8 mouse cellular contexts compared by ENCODE assay signal in the genomic region with DNA sequence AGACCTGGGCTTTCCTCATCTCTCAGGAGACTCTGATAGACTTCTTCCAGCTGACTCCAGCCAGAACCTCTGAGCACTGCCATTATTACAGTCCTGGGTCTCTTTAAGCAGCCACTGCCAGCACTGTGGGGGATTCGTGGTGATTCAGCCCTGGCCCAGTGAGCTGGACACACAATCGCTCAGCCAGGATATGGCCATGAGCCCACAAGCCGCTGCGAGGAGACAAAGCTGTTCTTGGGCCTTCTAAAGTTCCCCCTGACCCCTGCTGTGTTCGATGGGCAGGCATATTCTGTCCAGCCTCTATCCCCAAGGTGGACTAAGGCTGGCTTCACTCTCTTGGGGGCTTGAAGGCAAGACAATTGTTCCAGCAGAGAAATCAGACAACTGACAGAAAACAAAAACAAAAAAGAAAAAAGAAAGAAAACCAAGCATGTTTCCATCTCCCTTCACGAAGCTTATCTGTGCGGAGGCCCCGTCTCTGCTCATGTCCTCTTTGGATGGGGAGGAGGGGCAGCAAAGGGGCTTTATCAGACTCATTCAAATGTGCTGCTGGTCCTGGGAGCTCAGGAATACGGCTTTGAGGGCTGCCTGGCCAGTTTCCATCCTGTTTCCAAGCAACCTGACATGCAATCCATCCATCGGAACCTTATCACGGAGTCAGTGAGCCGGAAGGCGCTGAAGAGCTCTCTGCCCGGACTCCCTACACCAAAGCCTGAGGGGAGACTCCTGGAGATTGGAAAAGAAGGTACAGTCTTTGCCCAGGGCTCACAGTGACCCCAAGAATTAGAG.
A peak's percentile ranks its signal among the peaks of the same experiment; 100 is the strongest.
DNase-seq lines count a peak whose midpoint lies in the region; ATAC-seq and TF ChIP-seq lines count a peak whose summit lies in the region.

No protein-coding gene starts in this region.

- intact Hi-C loops in heart, postnatal 14 days (cut with DNase I), result no loop called here

- peak overlapping the region; percentile 74 for H3K27ac ChIP-seq in forebrain, embryonic 14.5 days (ENCODE audit: low read depth, low read length)
- H3K27ac ChIP-seq in lung, postnatal 0 days (ENCODE audit: low read length), result no peak overlapping the region

- H3K9ac ChIP-seq in forebrain, embryonic 14.5 days (ENCODE audit: low read length), result no peak overlapping the region
- no peak overlapping the region for H3K9ac ChIP-seq in lung, postnatal 0 days (replicated peaks; ENCODE audit: low read depth)

- ATAC-seq in forebrain, embryonic 14.5 days, result peak; percentile 88
- ATAC-seq in lung, postnatal 0 days, result 0 out of 2 replicates have a peak, but pooled peaks have one; percentile 35

- DNase-seq in embryo, embryonic 10 days (ENCODE audit: low spot score), result peak; percentile 71
- DNase-seq in embryo, embryonic 9.5 days (ENCODE audit: extremely low spot score), result no peak
- peak; percentile 78 for DNase-seq in adrenal gland, postnatal 25 days
- peak; percentile 91 for DNase-seq in forebrain, embryonic 14.5 days (ENCODE audit: low spot score)
- peak; percentile 75 to 84 for DNase-seq in heart, postnatal 14 days
- peak; percentile 34 for DNase-seq in lung, postnatal 0 days (ENCODE audit: low spot score)
- peak; percentile 16 for DNase-seq in retina, adult 2 months (ENCODE audit: low read depth, low spot score)
- DNase-seq in spleen, postnatal 4 days (ENCODE audit: low spot score in 2 of 2), result no peak

- WGBS in forebrain, embryonic 14.5 days, result 5% methylated on average over 14 of the region's 14 CpGs
- 26% methylated on average over 14 of the region's 14 CpGs for WGBS in lung, postnatal 0 days

- no peaks in the 10 kb centered on the region for H3K36me3 ChIP-seq in forebrain, embryonic 14.5 days (ENCODE audit: control insufficient read depth, insufficient read depth, low read length)
- H3K36me3 ChIP-seq in lung, postnatal 0 days (ENCODE audit: insufficient read depth, low read length), result no peaks in the 10 kb centered on the region

- H3K4me1 ChIP-seq in forebrain, embryonic 14.5 days (ENCODE audit: control insufficient read depth, insufficient read depth, low read length), result peaks cover 33% of the 10 kb centered on the region
- H3K4me1 ChIP-seq in lung, postnatal 0 days (ENCODE audit: insufficient read depth, low read depth, low read length), result no peaks in the 10 kb centered on the region

- H3K27me3 ChIP-seq in forebrain, embryonic 14.5 days (replicated peaks; ENCODE audit: control insufficient read depth, insufficient read depth, low read length), result no peaks in the 10 kb centered on the region
- H3K27me3 ChIP-seq in lung, postnatal 0 days (replicated peaks; ENCODE audit: insufficient read depth, low read length), result no peaks in the 10 kb centered on the region

- no peak overlapping the region for H3K4me3 ChIP-seq in forebrain, embryonic 14.5 days (ENCODE audit: low read depth, low read length)
- H3K4me3 ChIP-seq in lung, postnatal 0 days (ENCODE audit: low read depth, low read length), result no peak overlapping the region

- no peak for TF ChIP-seq EP300 in lung, postnatal 0 days (IDR thresholded peaks at IDR 0.05)

- no peak for TF ChIP-seq CTCF in lung, postnatal 0 days (IDR thresholded peaks at IDR 0.05)

- H3K4me2 ChIP-seq in forebrain, embryonic 14.5 days (ENCODE audit: low read length), result peak overlapping the region; percentile 38
- no peak overlapping the region for H3K4me2 ChIP-seq in lung, postnatal 0 days (replicated peaks; ENCODE audit: low read depth, low read length)

- H3K9me3 ChIP-seq in forebrain, embryonic 14.5 days (replicated peaks; ENCODE audit: control insufficient read depth, low read length), result no peaks in the 10 kb centered on the region
- H3K9me3 ChIP-seq in lung, postnatal 0 days (ENCODE audit: low read length), result no peaks in the 10 kb centered on the region

Comparison
In these comparisons a context has a peak if more than half of its experiments do, and no peak if none do; other contexts are left out.
1. DNase-seq: peak in embryo, embryonic 10 days (single experiment), adrenal gland, postnatal 25 days (single experiment), forebrain, embryonic 14.5 days (single experiment), heart, postnatal 14 days (2 of 2), lung, postnatal 0 days (single experiment) and retina, adult 2 months (single experiment); none in embryo, embryonic 9.5 days (single experiment) and spleen, postnatal 4 days (0 of 2).